Mouse (Mus musculus): ENCODE results near the gene Vmn1r142.
"Not testable (repeated sequence)": the region's sequence is repeated elsewhere in the genome, so short reads cannot be mapped to it uniquely, and the experiment has no call there.

- not testable (repeated sequence) for TF ChIP-seq HCFC1 (IDR thresholded peaks at IDR 0.05; ENCODE audit: borderline replicate concordance, insufficient read depth, low read length); ZNF384 (IDR thresholded peaks at IDR 0.05; ENCODE audit: low read depth, low read length); CHD2 (IDR thresholded peaks at IDR 0.05; ENCODE audit: low read depth, low read length); ZC3H11A (IDR thresholded peaks at IDR 0.05; ENCODE audit: borderline replicate concordance, low read depth, low read length); MAFK (IDR thresholded peaks at IDR 0.05; ENCODE audit: insufficient read depth, low read depth, low read length)
Observed at GRCm38 (mm10) chr7:22163935-22164334, at the start of gene Vmn1r142.

Measured in ES-E14 (cell line).